Mouse (Mus musculus) liver, postnatal 0 days (tissue): ENCODE data around the gene Lamb1. TPM values are rescaled to one million over a fixed set of nuclear protein-coding genes. Genes with fewer than 3 reads are reported as not detected.

ENCODE experiments used
- ATAC-seq: fragments of 200-750 bp; cut with Nextera tagmentation; 2 replicates; pipeline ENCODE4 v1.8.0; 2017; ENCODE audit warnings: mild to moderate bottlenecking, moderate library complexity
- DNase-seq: peaks from one replicate; pipeline ENCODE4 v3.0.0-alpha.2; 2016
- H3K27ac ChIP-seq: fragments of 300-500 bp; sonication (generic); 2 replicates; pipeline ENCODE4 v1.5.1; 2014; ENCODE audit warnings: antibody characterized with exemption, moderate library complexity, mild to moderate bottlenecking, low read depth
- H3K27me3 ChIP-seq: fragments of 300-500 bp; sonication (generic); 2 replicates; pipeline ENCODE4 v1.6.1; 2014; ENCODE audit warnings: low read length, control low read depth, mixed read lengths; ENCODE audit not compliant: insufficient read depth
- H3K36me3 ChIP-seq: fragments of 300-500 bp; sonication (generic); replicated peaks from 2 replicates; pipeline ENCODE4 v1.6.1; 2014; ENCODE audit warnings: mild to moderate bottlenecking, control low read depth, low read length, moderate library complexity, mixed read lengths; ENCODE audit not compliant: insufficient read depth
- H3K4me1 ChIP-seq: fragments of 300-500 bp; sonication (generic); 2 replicates; pipeline ENCODE4 v1.6.1; 2014; ENCODE audit warnings: antibody characterized with exemption, mild to moderate bottlenecking, control low read depth; ENCODE audit not compliant: insufficient read depth
- H3K4me2 ChIP-seq: fragments of 300-500 bp; sonication (generic); 2 replicates; pipeline ENCODE4 v1.6.1; 2014; ENCODE audit warnings: low read depth, mild to moderate bottlenecking, low read length, moderate library complexity, mixed read lengths
- H3K4me3 ChIP-seq: fragments of 300-500 bp; sonication (generic); 2 replicates; pipeline ENCODE4 v1.5.1; 2014; ENCODE audit warnings: low read depth, low read length
- H3K9ac ChIP-seq: fragments of 300-500 bp; sonication (generic); replicated peaks from 2 replicates; pipeline ENCODE4 v1.6.1; 2014; ENCODE audit warnings: mild to moderate bottlenecking, moderate library complexity
- H3K9me3 ChIP-seq: fragments of 300-500 bp; sonication (generic); 2 replicates; pipeline ENCODE4 v1.6.1; 2016; ENCODE audit warnings: mild to moderate bottlenecking, control low read depth, low read length, mixed read lengths
- CTCF ChIP-seq: sonication (generic); IDR thresholded peaks from 2 replicates; pipeline ENCODE4 v1.5.1; 2016; ENCODE audit warnings: antibody characterized with exemption, low read depth
- EP300 ChIP-seq: IDR thresholded peaks from 2 replicates; pipeline ENCODE4 v1.6.1; 2016; ENCODE audit warnings: antibody characterized with exemption, low read depth, mild to moderate bottlenecking
- WGBS: fragments of 180-500 bp; shearing (Covaris S2); extraction: QIAGEN DNeasy Blood & Tissue Kit; methylation state at CpG from one replicate; pipeline ENCODE4 v1.1.7; 2014; ENCODE audit not compliant: insufficient replicate concordance; 5-methylcytosine and 5-hydroxymethylcytosine counted together
- polyA plus RNA-seq: library from polyadenylated mRNA; unstranded; fragments of >200 nt; fragmentation: Nextera tagmentation; extraction: Ambion mirVana; gene quantifications from 2 replicates; pipeline ENCODE4 v1.2.1, GENCODE M21; 2015

Lamb1 gene
- polyA plus RNA-seq, 1 experiment from 2014 or later, result 3.1 TPM

- Histone ChIP-seq H3K4me2 (peak within 1 kb of the TSS; percentile 91), H3K36me3 (peaks cover 14% of the 10 kb centered on the region), H3K27ac (peak within 1 kb of the TSS; percentile 92), H3K9me3 (no peaks in the 10 kb centered on the region), H3K4me1 (peaks cover 13% of the 10 kb centered on the region; the same call in 1 of the 2 replicates), H3K9ac (peak within 1 kb of the TSS; percentile 97), H3K27me3 (no peaks in the 10 kb centered on the region), H3K4me3 (peak within 1 kb of the TSS; percentile 88)
- 6% methylated on average over 55 of the region's 66 CpGs for WGBS
- DNase-seq (peak; percentile 96), ATAC-seq (peak; percentile 98)
- TF ChIP-seq EP300, result no peak
- no peak for TF ChIP-seq CTCF
Observed at GRCm38 (mm10) chr12:31350944-31351928, 86.2 kb downstream of the Lamb1 start, which contains the start of gene Dld. Gene Dld (minus strand): TSS chr12:31351453.

GRCm38 (mm10) chr12:31366428-31366827, 101.4 kb downstream of the Lamb1 start:
- ATAC-seq, result no peak
- no peak overlapping the region for H3K27ac ChIP-seq
- H3K27me3 ChIP-seq, result no peaks in the 10 kb centered on the region
- no peak overlapping the region for H3K9ac ChIP-seq
- H3K36me3 ChIP-seq, result no peaks in the 10 kb centered on the region
- no peak overlapping the region for H3K4me2 ChIP-seq
- H3K4me1 ChIP-seq, result no peaks in the 10 kb centered on the region
- 56% methylated on average over 3 of the region's 3 CpGs for WGBS
- no peaks in the 10 kb centered on the region for H3K9me3 ChIP-seq
- TF ChIP-seq EP300 (no peak), CTCF (no peak)
- no peak for DNase-seq
- no peak overlapping the region for H3K4me3 ChIP-seq

- Histone ChIP-seq H3K9ac (no peak overlapping the region), H3K9me3 (no peaks in the 10 kb centered on the region), H3K27me3 (no peaks in the 10 kb centered on the region), H3K4me2 (no peak overlapping the region), H3K4me3 (no peak overlapping the region), H3K4me1 (no peaks in the 10 kb centered on the region), H3K27ac (no peak overlapping the region), H3K36me3 (no peaks in the 10 kb centered on the region)
- TF ChIP-seq CTCF, result no peak
- no peak for ATAC-seq
- WGBS, result 82% methylated on average over 5 of the region's 5 CpGs
- DNase-seq, result no peak
Observed at GRCm38 (mm10) chr12:31367721-31368120, 102.7 kb downstream of the Lamb1 start.

- no peak overlapping the region for H3K27ac ChIP-seq
- ATAC-seq (no peak), DNase-seq (no peak)
- no peaks in the 10 kb centered on the region for H3K4me1 ChIP-seq
- H3K9ac ChIP-seq, result no peak overlapping the region
- no peak overlapping the region for H3K4me2 ChIP-seq
- H3K4me3 ChIP-seq, result no peak overlapping the region
- H3K9me3 ChIP-seq, result no peaks in the 10 kb centered on the region
- H3K27me3 ChIP-seq, result no peaks in the 10 kb centered on the region
- 86% methylated on average over 1 of the region's 1 CpGs for WGBS
- no peaks in the 10 kb centered on the region for H3K36me3 ChIP-seq
- TF ChIP-seq CTCF (no peak), EP300 (no peak)
Observed at GRCm38 (mm10) chr12:31369118-31369517, 104.1 kb downstream of the Lamb1 start.

- Histone ChIP-seq H3K27ac (no peak overlapping the region), H3K4me2 (no peak overlapping the region), H3K36me3 (no peaks in the 10 kb centered on the region), H3K4me1 (no peaks in the 10 kb centered on the region), H3K27me3 (no peaks in the 10 kb centered on the region), H3K9me3 (no peaks in the 10 kb centered on the region), H3K9ac (no peak overlapping the region), H3K4me3 (no peak overlapping the region)
- no peak for ATAC-seq
- DNase-seq, result no peak
- 0 out of 2 replicates have a peak, but pooled peaks have one; percentile 7 for TF ChIP-seq CTCF
- TF ChIP-seq EP300, result no peak
- WGBS, result 68% methylated on average over 7 of the region's 7 CpGs
Observed at GRCm38 (mm10) chr12:31369656-31370055, 104.6 kb downstream of the Lamb1 start.

- 36% methylated on average over 9 of the region's 9 CpGs for WGBS
- Histone ChIP-seq H3K9me3 (no peaks in the 10 kb centered on the region), H3K27ac (no peak overlapping the region), H3K36me3 (no peaks in the 10 kb centered on the region), H3K4me1 (0 out of 2 replicates have a peak, but pooled peaks cover 6% of the 10 kb centered on the region), H3K4me3 (no peak overlapping the region), H3K4me2 (no peak overlapping the region), H3K27me3 (no peaks in the 10 kb centered on the region), H3K9ac (no peak overlapping the region)
- TF ChIP-seq EP300 (no peak), CTCF (peak; percentile 81)
- ATAC-seq, result peak; percentile 51
- DNase-seq, result peak; percentile 64
Observed at GRCm38 (mm10) chr12:31374603-31375282, 109.7 kb downstream of the Lamb1 start.
